Mouse (Mus musculus): ENCODE results near the gene Stox2. TPM values are rescaled to one million over a fixed set of nuclear protein-coding genes. Genes with fewer than 3 reads are reported as not detected.

Stox2 gene
- polyA plus RNA-seq, 1 experiment from 2014 or later: 7.3 TPM

DNA sequence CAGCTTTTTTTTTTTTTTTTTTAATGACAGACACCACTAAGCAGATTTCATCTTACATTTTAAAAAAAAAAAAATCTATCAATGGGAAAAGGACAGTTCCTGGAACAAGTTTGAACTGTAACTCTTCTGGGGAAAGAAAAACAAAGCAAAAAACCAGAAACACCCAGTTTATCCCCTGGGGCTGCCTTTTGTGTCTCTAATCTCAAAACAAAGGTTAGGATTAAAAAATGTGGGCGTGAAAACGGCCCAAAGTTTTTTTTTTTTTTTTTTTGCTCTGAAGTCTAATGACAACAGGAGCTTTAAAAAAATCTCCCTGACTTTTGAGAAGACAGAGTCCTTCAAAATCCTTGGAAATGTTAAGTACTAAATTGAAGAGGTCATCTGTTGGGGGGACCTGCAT lies 125.5 kb downstream of the Stox2 start:
- H3K36me3 ChIP-seq (ENCODE audit: control insufficient read depth, insufficient read depth): no peaks in the 10 kb centered on the region
- ATAC-seq (replicated peaks; ENCODE audit: extremely low read depth, insufficient read depth, low FRiP score): no peak
- H3K4me1 ChIP-seq (ENCODE audit: control insufficient read depth, insufficient read depth, low read length): no peaks in the 10 kb centered on the region
- H3K4me2 ChIP-seq (ENCODE audit: low read depth, low read length): no peak overlapping the region
- H3K9me3 ChIP-seq (replicated peaks; ENCODE audit: control insufficient read depth, low read length): peaks cover 2% of the 10 kb centered on the region; the same call in 1 of the 2 replicates
- H3K9ac ChIP-seq (ENCODE audit: low read length): no peak overlapping the region
- 46% methylated on average over 2 of the region's 2 CpGs for WGBS
- H3K27me3 ChIP-seq (ENCODE audit: control insufficient read depth, insufficient read depth, low read length): no peaks in the 10 kb centered on the region
- H3K27ac ChIP-seq (ENCODE audit: low read length): no peak overlapping the region
- H3K4me3 ChIP-seq (ENCODE audit: low read length): no peak overlapping the region

DNA sequence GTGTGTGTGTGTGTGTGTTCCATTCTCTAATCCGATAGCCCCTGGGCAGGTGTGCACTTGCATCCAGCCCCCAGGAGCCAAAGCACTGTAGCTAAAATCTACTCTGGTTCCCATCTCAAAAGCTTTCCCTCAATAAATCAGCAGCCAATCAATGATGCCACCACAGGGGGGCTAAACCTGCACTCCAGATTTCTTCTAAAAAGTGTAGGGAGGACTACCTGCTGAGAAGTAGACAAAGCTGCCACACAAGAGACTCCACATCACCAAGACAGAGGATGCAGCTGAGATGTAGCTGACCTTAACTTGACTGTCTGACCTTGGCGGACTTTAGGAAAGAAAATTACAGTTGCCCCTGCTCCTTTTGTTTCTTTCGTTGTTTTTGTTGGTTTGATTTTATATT lies 127.7 kb downstream of the Stox2 start:
- H3K27ac ChIP-seq (ENCODE audit: low read length): no peak overlapping the region
- no peak for ATAC-seq (replicated peaks; ENCODE audit: extremely low read depth, insufficient read depth, low FRiP score)
- H3K4me3 ChIP-seq (ENCODE audit: low read length): no peak overlapping the region
- H3K27me3 ChIP-seq (ENCODE audit: control insufficient read depth, insufficient read depth, low read length): no peaks in the 10 kb centered on the region
- no peaks in the 10 kb centered on the region for H3K4me1 ChIP-seq (ENCODE audit: control insufficient read depth, insufficient read depth, low read length)
- 90% methylated on average over 3 of the region's 3 CpGs for WGBS
- H3K4me2 ChIP-seq (ENCODE audit: low read depth, low read length): no peak overlapping the region
- H3K9ac ChIP-seq (ENCODE audit: low read length): no peak overlapping the region
- H3K36me3 ChIP-seq (ENCODE audit: control insufficient read depth, insufficient read depth): no peaks in the 10 kb centered on the region
- H3K9me3 ChIP-seq (replicated peaks; ENCODE audit: control insufficient read depth, low read length): no peaks in the 10 kb centered on the region

DNA sequence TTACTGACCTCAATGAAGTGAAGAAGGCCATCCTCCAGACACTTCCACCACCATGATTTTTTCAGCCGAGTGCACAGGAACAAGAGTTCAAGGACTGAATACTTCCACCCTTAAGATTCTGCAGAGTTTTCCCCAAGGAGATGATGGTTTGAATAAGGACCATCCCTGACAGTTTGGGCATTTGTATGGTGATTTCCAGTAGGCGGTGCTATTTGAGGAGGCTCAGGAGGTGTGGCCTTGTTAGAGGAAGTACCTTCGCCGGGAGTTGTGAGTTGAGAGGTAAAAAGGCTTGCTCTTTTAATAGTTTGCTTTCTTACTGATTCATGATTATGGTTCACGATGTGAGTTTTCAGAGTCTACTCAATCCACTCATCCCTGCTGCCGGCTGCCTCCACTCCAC lies 138.0 kb downstream of the Stox2 start:
- ATAC-seq (replicated peaks; ENCODE audit: extremely low read depth, insufficient read depth, low FRiP score): no peak

DNA sequence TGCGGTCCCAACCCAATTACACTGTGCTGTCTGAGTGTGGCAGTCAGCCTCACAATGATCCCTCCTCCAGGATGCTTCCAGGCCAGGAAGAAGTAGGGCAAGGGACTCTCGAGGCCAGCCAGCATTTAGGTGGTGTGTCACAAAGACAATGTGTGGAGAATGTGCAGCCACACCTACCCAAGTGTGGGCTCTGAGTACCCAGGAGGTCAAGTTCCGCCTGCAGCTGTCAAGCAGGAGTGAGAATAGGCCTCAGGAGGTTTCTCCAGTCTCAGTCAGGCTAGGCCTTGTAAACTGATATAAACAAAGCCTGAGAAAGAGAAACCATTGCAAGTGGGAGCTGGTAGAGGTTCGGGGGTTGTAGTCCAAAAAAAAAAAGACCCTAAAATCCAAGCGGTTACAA lies 139.8 kb downstream of the Stox2 start:
- no peaks in the 10 kb centered on the region for H3K4me1 ChIP-seq (ENCODE audit: control insufficient read depth, insufficient read depth, low read length)
- H3K36me3 ChIP-seq (ENCODE audit: control insufficient read depth, insufficient read depth): no peaks in the 10 kb centered on the region
- no peak for ATAC-seq (replicated peaks; ENCODE audit: extremely low read depth, insufficient read depth, low FRiP score)
- WGBS: 75% methylated on average over 5 of the region's 5 CpGs
- H3K4me2 ChIP-seq (ENCODE audit: low read depth, low read length): no peak overlapping the region
- H3K9ac ChIP-seq (ENCODE audit: low read length): no peak overlapping the region
- no peaks in the 10 kb centered on the region for H3K27me3 ChIP-seq (ENCODE audit: control insufficient read depth, insufficient read depth, low read length)
- no peak overlapping the region for H3K4me3 ChIP-seq (ENCODE audit: low read length)
- H3K9me3 ChIP-seq (replicated peaks; ENCODE audit: control insufficient read depth, low read length): no peaks in the 10 kb centered on the region
- H3K27ac ChIP-seq (ENCODE audit: low read length): no peak overlapping the region

More for the DNA sequence above, 138.0 kb downstream of the Stox2 start:
- Histone ChIP-seq H3K4me3 (ENCODE audit: low read length) (no peak overlapping the region), H3K27ac (ENCODE audit: low read length) (no peak overlapping the region), H3K4me1 (ENCODE audit: control insufficient read depth, insufficient read depth, low read length) (no peaks in the 10 kb centered on the region), H3K4me2 (ENCODE audit: low read depth, low read length) (no peak overlapping the region), H3K36me3 (ENCODE audit: control insufficient read depth, insufficient read depth) (no peaks in the 10 kb centered on the region), H3K27me3 (ENCODE audit: control insufficient read depth, insufficient read depth, low read length) (no peaks in the 10 kb centered on the region), H3K9ac (ENCODE audit: low read length) (no peak overlapping the region), H3K9me3 (replicated peaks; ENCODE audit: control insufficient read depth, low read length) (no peaks in the 10 kb centered on the region)
- 93% methylated on average over 6 of the region's 6 CpGs for WGBS

DNA sequence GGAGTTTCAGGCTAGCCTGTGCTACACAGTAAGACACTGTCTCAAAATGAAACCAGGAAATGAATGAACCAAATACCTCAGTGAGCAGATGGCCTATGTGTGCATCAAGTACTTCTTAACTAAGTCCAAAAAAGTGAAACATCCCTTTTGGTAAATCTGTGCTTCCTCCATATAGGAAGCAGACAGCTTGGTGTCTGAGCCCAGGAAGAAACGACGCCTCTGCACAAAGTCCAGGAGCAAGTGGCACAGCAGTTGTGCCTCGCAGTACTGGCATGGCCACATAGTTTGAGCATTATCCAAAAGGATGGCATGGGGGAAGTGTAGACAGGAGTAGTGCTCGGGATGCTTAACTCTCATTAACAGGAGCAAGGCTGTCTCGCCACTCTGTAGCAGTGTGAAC lies 140.3 kb downstream of the Stox2 start:
- WGBS: 88% methylated on average over 5 of the region's 5 CpGs
- no peak overlapping the region for H3K9ac ChIP-seq (ENCODE audit: low read length)
- no peak overlapping the region for H3K4me2 ChIP-seq (ENCODE audit: low read depth, low read length)
- H3K27ac ChIP-seq (ENCODE audit: low read length): no peak overlapping the region
- H3K9me3 ChIP-seq (replicated peaks; ENCODE audit: control insufficient read depth, low read length): no peaks in the 10 kb centered on the region
- H3K27me3 ChIP-seq (ENCODE audit: control insufficient read depth, insufficient read depth, low read length): no peaks in the 10 kb centered on the region
- H3K4me1 ChIP-seq (ENCODE audit: control insufficient read depth, insufficient read depth, low read length): no peaks in the 10 kb centered on the region
- ATAC-seq (replicated peaks; ENCODE audit: extremely low read depth, insufficient read depth, low FRiP score): no peak
- H3K36me3 ChIP-seq (ENCODE audit: control insufficient read depth, insufficient read depth): no peaks in the 10 kb centered on the region
- H3K4me3 ChIP-seq (ENCODE audit: low read length): no peak overlapping the region

DNA sequence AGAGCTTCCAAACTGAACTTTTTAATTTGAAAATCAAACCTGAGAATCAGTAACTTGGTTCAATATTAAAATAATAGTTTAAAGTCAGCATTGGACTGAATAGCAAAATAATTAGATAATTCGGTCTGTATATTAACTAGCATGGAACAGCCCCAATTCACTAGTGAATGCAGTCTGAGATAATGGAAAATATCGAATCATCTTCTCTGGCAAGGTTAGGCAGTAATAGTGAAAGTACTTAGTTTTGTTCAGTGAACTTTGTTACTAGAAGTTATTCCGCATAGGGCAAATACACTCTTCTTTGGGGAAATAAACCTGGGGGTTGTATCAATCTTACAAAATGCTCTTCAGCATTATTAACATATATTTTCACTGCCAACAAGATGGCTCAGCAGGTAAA lies 147.7 kb downstream of the Stox2 start:
- H3K27me3 ChIP-seq (ENCODE audit: control insufficient read depth, insufficient read depth, low read length): no peaks in the 10 kb centered on the region
- no peak overlapping the region for H3K27ac ChIP-seq (ENCODE audit: low read length)
- no peak overlapping the region for H3K4me2 ChIP-seq (ENCODE audit: low read depth, low read length)
- no peak for ATAC-seq (replicated peaks; ENCODE audit: extremely low read depth, insufficient read depth, low FRiP score)
- no peak overlapping the region for H3K4me3 ChIP-seq (ENCODE audit: low read length)
- H3K9ac ChIP-seq (ENCODE audit: low read length): no peak overlapping the region
- no peaks in the 10 kb centered on the region for H3K9me3 ChIP-seq (replicated peaks; ENCODE audit: control insufficient read depth, low read length)
- H3K36me3 ChIP-seq (ENCODE audit: control insufficient read depth, insufficient read depth): no peaks in the 10 kb centered on the region
- WGBS: 91% methylated on average over 3 of the region's 3 CpGs
- no peaks in the 10 kb centered on the region for H3K4me1 ChIP-seq (ENCODE audit: control insufficient read depth, insufficient read depth, low read length)

DNA sequence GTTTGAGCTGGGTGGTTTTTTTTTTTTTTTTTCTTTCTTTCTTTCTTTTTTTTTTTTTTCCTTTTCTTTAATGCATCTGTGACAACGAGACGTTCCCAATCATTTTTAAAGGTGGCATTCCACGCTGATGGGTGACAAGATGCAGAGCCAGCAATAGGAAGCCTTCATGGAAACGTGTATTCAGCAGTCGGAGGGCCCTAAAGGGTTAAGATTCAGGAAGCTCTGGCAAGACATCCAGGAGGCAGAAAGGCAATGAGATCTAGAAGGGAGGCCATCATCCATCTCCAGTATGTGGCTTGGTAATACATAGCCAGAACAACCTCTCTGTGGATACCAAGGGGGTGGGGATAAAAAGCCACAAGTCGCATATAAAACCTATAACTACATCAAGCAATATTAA lies 156.5 kb downstream of the Stox2 start:
- Histone ChIP-seq H3K9me3 (replicated peaks; ENCODE audit: control insufficient read depth, low read length) (no peaks in the 10 kb centered on the region), H3K36me3 (ENCODE audit: control insufficient read depth, insufficient read depth) (no peaks in the 10 kb centered on the region), H3K27ac (ENCODE audit: low read length) (no peak overlapping the region; the same call in 1 of the 2 replicates), H3K9ac (ENCODE audit: low read length) (peak overlapping the region; percentile 90), H3K4me1 (ENCODE audit: control insufficient read depth, insufficient read depth, low read length) (peaks cover 8% of the 10 kb centered on the region; the same call in 1 of the 2 replicates), H3K4me2 (ENCODE audit: low read depth, low read length) (peak overlapping the region; percentile 83), H3K27me3 (ENCODE audit: control insufficient read depth, insufficient read depth, low read length) (no peaks in the 10 kb centered on the region; the same call in 1 of the 2 replicates), H3K4me3 (ENCODE audit: low read length) (peak overlapping the region; percentile 86)
- WGBS: 15% methylated on average over 6 of the region's 6 CpGs
- no peak for ATAC-seq (replicated peaks; ENCODE audit: extremely low read depth, insufficient read depth, low FRiP score)

DNA sequence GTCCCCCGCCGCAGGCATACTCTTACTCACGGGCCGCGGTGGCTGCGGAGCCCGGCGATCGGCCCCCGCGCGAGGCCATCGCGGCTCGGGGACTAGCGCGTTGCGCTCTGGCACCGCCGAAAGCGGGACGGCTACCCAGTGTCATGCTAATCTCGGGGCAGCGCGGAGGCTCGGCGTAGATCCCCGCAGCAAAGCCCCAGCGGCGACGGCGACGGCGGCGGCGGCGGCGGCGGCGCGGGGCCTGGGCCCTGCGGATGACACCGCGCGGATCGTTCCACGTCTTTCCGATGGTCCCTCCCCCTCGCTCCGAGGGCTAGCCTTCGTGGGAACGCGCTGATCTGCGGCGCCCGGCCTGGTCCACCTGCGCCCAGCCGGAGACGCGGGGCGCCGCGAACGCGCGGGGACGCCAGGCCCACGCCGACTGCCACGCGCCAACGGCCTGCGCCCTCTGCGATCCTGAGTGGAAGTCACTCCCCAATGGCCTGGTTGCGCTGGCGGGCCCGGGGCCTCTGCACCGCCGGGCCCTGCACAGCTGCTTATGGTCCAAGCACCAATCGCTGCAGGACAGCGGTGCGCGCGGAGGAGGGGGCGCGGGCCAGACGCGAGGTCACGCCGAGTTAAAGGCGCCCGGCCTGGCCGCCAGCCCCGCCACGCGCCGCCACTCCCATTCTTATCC lies 157.2 kb downstream of the Stox2 start:
- ATAC-seq (replicated peaks; ENCODE audit: extremely low read depth, insufficient read depth, low FRiP score): peak; percentile 87
- peak overlapping the region; percentile 83 for H3K4me2 ChIP-seq (ENCODE audit: low read depth, low read length)
- no peaks in the 10 kb centered on the region; the same call in 1 of the 2 replicates for H3K27me3 ChIP-seq (ENCODE audit: control insufficient read depth, insufficient read depth, low read length)
- H3K27ac ChIP-seq (ENCODE audit: low read length): peak overlapping the region; percentile 82
- peaks cover 8% of the 10 kb centered on the region; the same call in 1 of the 2 replicates for H3K4me1 ChIP-seq (ENCODE audit: control insufficient read depth, insufficient read depth, low read length)
- H3K9ac ChIP-seq (ENCODE audit: low read length): peak overlapping the region; percentile 90
- under 1% methylated on average over 95 of the region's 97 CpGs for WGBS
- H3K9me3 ChIP-seq (replicated peaks; ENCODE audit: control insufficient read depth, low read length): no peaks in the 10 kb centered on the region
- peak overlapping the region; percentile 86 for H3K4me3 ChIP-seq (ENCODE audit: low read length)
- no peaks in the 10 kb centered on the region for H3K36me3 ChIP-seq (ENCODE audit: control insufficient read depth, insufficient read depth)

DNA sequence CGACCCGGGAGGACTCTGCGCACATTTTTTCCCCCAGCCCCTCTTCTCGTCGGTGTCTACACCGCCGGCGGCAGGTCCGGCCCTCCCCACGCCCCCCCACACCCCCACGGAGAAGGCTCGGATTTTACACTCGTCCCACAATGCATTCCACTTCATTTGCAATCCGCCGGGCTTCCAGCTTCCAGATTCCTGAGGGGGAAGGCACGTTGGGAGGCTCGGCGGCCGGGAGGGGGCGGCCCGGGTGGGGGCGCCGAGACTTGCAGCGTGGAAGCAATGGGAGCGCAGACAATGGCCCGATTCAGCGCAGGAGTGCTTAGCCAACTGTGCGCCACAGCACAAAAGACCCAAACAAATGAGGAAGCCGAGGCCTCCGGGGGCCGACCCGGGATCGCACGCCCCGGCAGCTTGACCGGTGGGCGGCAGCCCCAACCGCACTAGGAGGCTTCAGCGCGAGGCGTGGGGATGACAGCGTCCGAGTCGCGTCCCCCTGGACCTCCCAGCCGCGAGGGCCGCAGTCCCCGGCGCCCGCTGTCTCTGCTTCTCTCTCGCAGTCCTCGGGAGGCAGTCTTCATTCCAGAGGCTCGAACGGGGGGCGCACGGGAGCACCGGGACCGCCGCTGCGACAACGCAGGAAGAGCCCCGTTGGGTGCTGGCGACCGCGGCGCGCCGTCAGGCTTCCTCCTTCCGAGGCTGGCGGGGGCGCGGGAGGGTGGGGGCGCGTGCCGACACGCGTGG lies 157.9 kb downstream of the Stox2 start:
- Histone ChIP-seq H3K9ac (ENCODE audit: low read length) (peak overlapping the region; percentile 90), H3K4me2 (ENCODE audit: low read depth, low read length) (peak overlapping the region; percentile 83), H3K4me3 (ENCODE audit: low read length) (peak overlapping the region; percentile 86), H3K27me3 (ENCODE audit: control insufficient read depth, insufficient read depth, low read length) (no peaks in the 10 kb centered on the region; the same call in 1 of the 2 replicates), H3K4me1 (ENCODE audit: control insufficient read depth, insufficient read depth, low read length) (peaks cover 8% of the 10 kb centered on the region; the same call in 1 of the 2 replicates), H3K36me3 (ENCODE audit: control insufficient read depth, insufficient read depth) (no peaks in the 10 kb centered on the region), H3K27ac (ENCODE audit: low read length) (peak overlapping the region; percentile 82), H3K9me3 (replicated peaks; ENCODE audit: control insufficient read depth, low read length) (no peaks in the 10 kb centered on the region)
- peak; percentile 57 for ATAC-seq (replicated peaks; ENCODE audit: extremely low read depth, insufficient read depth, low FRiP score)
- WGBS: under 1% methylated on average over 69 of the region's 78 CpGs
